18 mouse cellular contexts compared by ENCODE assay signal in the genomic region with DNA sequence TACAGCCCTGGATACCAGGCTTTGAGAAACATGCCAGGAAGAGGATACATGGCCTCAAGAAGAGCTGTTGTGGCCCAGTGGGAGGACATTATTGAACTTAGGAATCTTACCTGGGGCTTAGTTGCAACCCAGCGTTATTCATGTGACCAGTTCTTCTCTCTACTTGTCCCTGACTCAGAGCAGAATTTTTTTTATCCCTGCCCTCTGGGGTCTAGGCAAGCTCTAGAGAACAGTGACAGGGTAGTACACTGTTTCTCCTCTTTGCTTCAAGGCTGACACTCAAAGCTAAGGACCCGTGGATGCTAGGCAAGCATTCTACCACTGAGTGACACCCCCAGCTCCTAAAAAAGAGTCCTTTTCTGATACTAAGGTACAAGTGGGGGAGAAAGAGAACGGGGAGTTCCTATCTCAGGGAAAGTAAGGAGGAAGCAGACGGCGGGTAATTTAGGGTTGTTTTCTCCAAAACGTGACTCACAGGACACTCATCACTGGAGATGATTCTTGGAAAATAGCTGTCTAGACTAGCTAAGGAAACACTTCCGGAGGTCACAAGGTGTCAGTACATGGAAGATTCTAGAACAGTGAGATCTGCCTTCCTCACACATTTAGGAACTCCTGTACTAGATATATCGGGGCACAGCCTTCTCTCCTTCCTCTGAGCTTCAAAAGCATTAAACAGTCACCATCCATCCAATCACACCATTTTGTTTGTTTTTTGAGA. TPM values are rescaled to one million over a fixed set of nuclear protein-coding genes. Genes with fewer than 3 reads are reported as not detected.
DNase-seq lines count a peak whose midpoint lies in the region; ATAC-seq lines count a peak whose summit lies in the region.
"Had no signal": no experiment of that assay in that cellular context is flagged by ENCODE, and none has a peak within 500 bp of the region (broad histone marks: within the 10 kb centered on the region; RNA-seq: fewer than 3 reads in every experiment).

No protein-coding gene starts in this region.

- no peaks in the 10 kb centered on the region for H3K27me3 ChIP-seq in heart, embryonic 10.5 days (ENCODE audit: insufficient read depth, poor library complexity, severe bottlenecking)
- H3K27me3 ChIP-seq in kidney, embryonic 15.5 days, result no peaks in the 10 kb centered on the region
- H3K27me3 ChIP-seq in kidney, embryonic 16.5 days (ENCODE audit: insufficient read depth, low read length), result no peaks in the 10 kb centered on the region
- H3K27me3 ChIP-seq in midbrain, embryonic 14.5 days (ENCODE audit: control insufficient read depth, insufficient read depth, low read length), result no peaks in the 10 kb centered on the region
- H3K27me3 ChIP-seq: forebrain, embryonic 15.5 days; megakaryocyte, embryonic 14.5 days; neural tube, embryonic 15.5 days had no signal

- H3K36me3 ChIP-seq in heart, embryonic 10.5 days, result peaks cover 44% of the 10 kb centered on the region
- peaks cover 32% of the 10 kb centered on the region for H3K36me3 ChIP-seq in kidney, embryonic 15.5 days
- peaks cover 8% of the 10 kb centered on the region for H3K36me3 ChIP-seq in kidney, embryonic 16.5 days (ENCODE audit: insufficient read depth, low read length)
- no peaks in the 10 kb centered on the region for H3K36me3 ChIP-seq in midbrain, embryonic 14.5 days (ENCODE audit: control insufficient read depth, insufficient read depth, low read length)
- H3K36me3 ChIP-seq: forebrain, embryonic 15.5 days had no signal

- no peak overlapping the region for H3K9ac ChIP-seq in kidney, embryonic 15.5 days
- no peak overlapping the region for H3K9ac ChIP-seq in kidney, embryonic 16.5 days (replicated peaks; ENCODE audit: low read length)
- no peak overlapping the region for H3K9ac ChIP-seq in midbrain, embryonic 14.5 days (replicated peaks; ENCODE audit: low read length)
- H3K9ac ChIP-seq: forebrain, embryonic 15.5 days; liver, embryonic 14.5 days; neural tube, embryonic 15.5 days had no signal

- H3K27ac ChIP-seq in heart, embryonic 10.5 days, result peak overlapping the region; percentile 59; the same call in 1 of the 2 replicates
- peak overlapping the region; percentile 15; the same call in 1 of the 2 replicates for H3K27ac ChIP-seq in kidney, embryonic 15.5 days
- H3K27ac ChIP-seq in kidney, embryonic 16.5 days (ENCODE audit: low read length), result no peak overlapping the region; the same call in 1 of the 2 replicates
- no peak overlapping the region for H3K27ac ChIP-seq in midbrain, embryonic 14.5 days (replicated peaks; ENCODE audit: low read depth, low read length)
- H3K27ac ChIP-seq: forebrain, embryonic 15.5 days; liver, embryonic 14.5 days; neural tube, embryonic 15.5 days had no signal

- no peak for ATAC-seq in kidney, embryonic 15.5 days (replicated peaks; ENCODE audit: low FRiP score)
- ATAC-seq in kidney, embryonic 16.5 days (ENCODE audit: low FRiP score, low TSS enrichment), result no peak
- no peak for ATAC-seq in midbrain, embryonic 14.5 days (ENCODE audit: low FRiP score, low TSS enrichment)
- ATAC-seq: forebrain, embryonic 15.5 days; intestine, postnatal 0 days had no signal

- no peak overlapping the region for H3K4me2 ChIP-seq in kidney, embryonic 15.5 days
- no peak overlapping the region for H3K4me2 ChIP-seq in kidney, embryonic 16.5 days (replicated peaks; ENCODE audit: low read depth, low read length)
- H3K4me2 ChIP-seq in midbrain, embryonic 14.5 days (ENCODE audit: low read length), result no peak overlapping the region
- H3K4me2 ChIP-seq: forebrain, embryonic 15.5 days; neural tube, embryonic 15.5 days had no signal

- peaks cover 61% of the 10 kb centered on the region for H3K4me1 ChIP-seq in heart, embryonic 10.5 days
- peaks cover 42% of the 10 kb centered on the region for H3K4me1 ChIP-seq in kidney, embryonic 15.5 days
- peaks cover 12% of the 10 kb centered on the region; the same call in 1 of the 2 replicates for H3K4me1 ChIP-seq in kidney, embryonic 16.5 days (ENCODE audit: insufficient read depth, low read length)
- no peaks in the 10 kb centered on the region for H3K4me1 ChIP-seq in midbrain, embryonic 14.5 days (ENCODE audit: control insufficient read depth, insufficient read depth, low read length)
- H3K4me1 ChIP-seq: forebrain, embryonic 15.5 days; neural tube, embryonic 15.5 days had no signal

- H3K4me3 ChIP-seq in heart, embryonic 10.5 days, result no peak overlapping the region
- H3K4me3 ChIP-seq in kidney, embryonic 15.5 days (replicated peaks), result no peak overlapping the region
- H3K4me3 ChIP-seq in kidney, embryonic 16.5 days (ENCODE audit: low read length), result no peak overlapping the region
- no peak overlapping the region for H3K4me3 ChIP-seq in midbrain, embryonic 14.5 days (replicated peaks; ENCODE audit: low read depth, low read length)
- H3K4me3 ChIP-seq: forebrain, embryonic 15.5 days; megakaryocyte, embryonic 14.5 days; neural tube, embryonic 15.5 days had no signal

- H3K9me3 ChIP-seq in heart, embryonic 10.5 days, result no peaks in the 10 kb centered on the region
- no peaks in the 10 kb centered on the region for H3K9me3 ChIP-seq in kidney, embryonic 15.5 days (replicated peaks)
- H3K9me3 ChIP-seq in kidney, embryonic 16.5 days (ENCODE audit: low read length), result no peaks in the 10 kb centered on the region
- no peaks in the 10 kb centered on the region for H3K9me3 ChIP-seq in midbrain, embryonic 14.5 days (ENCODE audit: control insufficient read depth, low read length)
- H3K9me3 ChIP-seq: forebrain, embryonic 15.5 days; megakaryocyte, embryonic 14.5 days; neural tube, embryonic 15.5 days had no signal

- WGBS in heart, embryonic 10.5 days, result 77% methylated on average over 8 of the region's 8 CpGs
- 63% methylated on average over 8 of the region's 8 CpGs for WGBS in kidney, embryonic 15.5 days
- 68% methylated on average over 8 of the region's 8 CpGs for WGBS in kidney, embryonic 16.5 days
- WGBS in midbrain, embryonic 14.5 days, result 92% methylated on average over 8 of the region's 8 CpGs

- no peak for DNase-seq in heart, embryonic 10.5 days (ENCODE audit: low spot score)
- DNase-seq in heart, postnatal 4 days, result no peak
- peak; percentile 79 for DNase-seq in 3T3-L1 (ENCODE audit: low read depth, low spot score)
- DNase-seq in NIH3T3 (ENCODE audit: low read depth), result peak; percentile 45
- no peak for DNase-seq in ovary, adult 18-20 months (ENCODE audit: low spot score)
- no peak for DNase-seq in midbrain, embryonic 14.5 days
- DNase-seq: adrenal gland, postnatal 36 days; cerebellum, postnatal 10 days; layer of hippocampus, postnatal 36 days; retina, postnatal 1 day; thymus, adult 2 months had no signal

RNA-seq across cellular contexts. Expression of gene B4galt1, which starts 32.3 kb away (rescaled TPM):
- 38.1 and 47.1 TPM in 2 replicates for polyA plus RNA-seq in heart, embryonic 10.5 days (2016; fragmentation: Nextera tagmentation; extraction: Ambion mirVana)
- 10 to 100 TPM; 92.2 to 93.6 TPM for total RNA-seq in heart, postnatal 4 days (2021)
- 46.3 and 46.4 TPM in 2 replicates for polyA plus RNA-seq in kidney, embryonic 15.5 days (2015; fragmentation: Nextera tagmentation; extraction: Ambion mirVana)
- polyA plus RNA-seq in kidney, embryonic 16.5 days (2015; fragmentation: Nextera tagmentation; extraction: Ambion mirVana), result 47.5 and 48.0 TPM in 2 replicates
- polyA plus RNA-seq in midbrain, embryonic 14.5 days (2014; fragmentation: Nextera tagmentation; extraction: Ambion mirVana), result 4.3 and 7.6 TPM in 2 replicates

Comparison
In these comparisons a context has a peak if more than half of its experiments do, and no peak if none do; other contexts are left out.
1. H3K27ac ChIP-seq: peak in heart, embryonic 10.5 days (single experiment) and kidney, embryonic 15.5 days (single experiment); none in kidney, embryonic 16.5 days (single experiment) and midbrain, embryonic 14.5 days (single experiment).
2. DNase-seq: peak in 3T3-L1 (single experiment) and NIH3T3 (single experiment); none in heart, embryonic 10.5 days (single experiment), heart, postnatal 4 days (single experiment), ovary, adult 18-20 months (single experiment) and midbrain, embryonic 14.5 days (single experiment).